Mouse (Mus musculus): ENCODE results near the gene Hal.

The Hal gene

GRCm38 (mm10) chr10:93567066-93567465, 78.5 kb downstream of the Hal start:
- ATAC-seq (ENCODE audit: low TSS enrichment), result no peak

- no peak for ATAC-seq (ENCODE audit: low TSS enrichment)
Observed at GRCm38 (mm10) chr10:93567841-93568566, 79.4 kb downstream of the Hal start.

GRCm38 (mm10) chr10:93568671-93569070, 80.1 kb downstream of the Hal start:
- ATAC-seq (ENCODE audit: low TSS enrichment), result no peak
